22 mouse cellular contexts compared by ENCODE assay signal in genomic region chrX:106987779-106988178, GRCm38 (mm10).
DNase-seq lines count a peak whose midpoint lies in the region; ATAC-seq and TF ChIP-seq lines count a peak whose summit lies in the region.
"Had no signal": no experiment of that assay in that cellular context is flagged by ENCODE, and none has a peak within 500 bp of the region (broad histone marks: within the 10 kb centered on the region; RNA-seq: fewer than 3 reads in every experiment).

No protein-coding gene starts in this region.

- no peaks in the 10 kb centered on the region for H3K36me3 ChIP-seq in hindbrain, embryonic 11.5 days (ENCODE audit: control insufficient read depth, insufficient read depth, low read length)
- H3K36me3 ChIP-seq in hindbrain, embryonic 12.5 days = no peaks in the 10 kb centered on the region
- no peaks in the 10 kb centered on the region for H3K36me3 ChIP-seq in heart, adult 2 months (ENCODE audit: control insufficient read depth, insufficient read depth, low read length)
- H3K36me3 ChIP-seq: embryonic facial prominence, embryonic 15.5 days; limb, embryonic 10.5 days; liver, embryonic 15.5 days had no signal

- TF ChIP-seq POLR2A in heart, adult 2 months (IDR thresholded peaks at IDR 0.05; ENCODE audit: insufficient read depth, low read depth, low read length) = no peak

- intact Hi-C loops in heart, adult 2 months (cut with DNase I) = loop anchor here (10.0 kb wide), 1 partner anchor 177 kb away; no protein-coding TSS in a partner anchor

- TF ChIP-seq CTCF in heart, adult 2 months (IDR thresholded peaks at IDR 0.05) = no peak

- H3K79me2 ChIP-seq in heart, adult 2 months (replicated peaks; ENCODE audit: control insufficient read depth, insufficient read depth, low read length) = no peaks in the 10 kb centered on the region

- peak; percentile 20 for DNase-seq in hindbrain, embryonic 11.5 days (ENCODE audit: low spot score)
- DNase-seq in ES-CJ7 (ENCODE audit: low read depth, low spot score) (peak; percentile 88), R1 (ENCODE audit: low read depth, low spot score) (peak; percentile 94)
- peak; percentile 25 for DNase-seq in thymus, postnatal 25 days
- DNase-seq in heart, adult 2 months = no peak
- no peak for DNase-seq in kidney, postnatal 25 days
- DNase-seq: adrenal gland, adult 2 months; cerebellum, adult 18-20 months; cerebellum, postnatal 14 days; gastrocnemius, postnatal 36 days; kidney, adult 18-20 months; liver; right cerebral cortex, postnatal 14 days had no signal

- H3K27me3 ChIP-seq in hindbrain, embryonic 11.5 days (ENCODE audit: control insufficient read depth, insufficient read depth, low read length) = no peaks in the 10 kb centered on the region
- H3K27me3 ChIP-seq in hindbrain, embryonic 12.5 days = no peaks in the 10 kb centered on the region
- H3K27me3 ChIP-seq in heart, adult 2 months (ENCODE audit: control insufficient read depth, insufficient read depth, low read length) = no peaks in the 10 kb centered on the region
- H3K27me3 ChIP-seq: embryonic facial prominence, embryonic 15.5 days; liver, embryonic 15.5 days had no signal

- ATAC-seq in hindbrain, embryonic 11.5 days (ENCODE audit: low FRiP score) = no peak
- ATAC-seq in hindbrain, embryonic 12.5 days (ENCODE audit: low FRiP score) = no peak
- ATAC-seq: inflammation-experienced regulatory T-cells, adult 6 months had no signal

- no peak for TF ChIP-seq EP300 in heart, adult 2 months (IDR thresholded peaks at IDR 0.05; ENCODE audit: insufficient read depth, low read depth, low read length)

- H3K4me1 ChIP-seq in hindbrain, embryonic 11.5 days (replicated peaks; ENCODE audit: control insufficient read depth, insufficient read depth, low read length) = no peaks in the 10 kb centered on the region
- H3K4me1 ChIP-seq in hindbrain, embryonic 12.5 days = no peaks in the 10 kb centered on the region
- H3K4me1 ChIP-seq in heart, adult 2 months (ENCODE audit: control insufficient read depth, insufficient read depth, low read length) = no peaks in the 10 kb centered on the region
- H3K4me1 ChIP-seq: embryonic facial prominence, embryonic 15.5 days; limb, embryonic 10.5 days; liver, embryonic 15.5 days had no signal

- no peaks in the 10 kb centered on the region for H3K9me3 ChIP-seq in hindbrain, embryonic 11.5 days (ENCODE audit: control insufficient read depth, low read length)
- H3K9me3 ChIP-seq in hindbrain, embryonic 12.5 days (replicated peaks) = no peaks in the 10 kb centered on the region
- H3K9me3 ChIP-seq: embryonic facial prominence, embryonic 15.5 days; limb, embryonic 10.5 days; liver, embryonic 15.5 days had no signal

- H3K4me3 ChIP-seq in hindbrain, embryonic 11.5 days (ENCODE audit: low read depth, low read length) = no peak overlapping the region
- H3K4me3 ChIP-seq in hindbrain, embryonic 12.5 days = no peak overlapping the region
- H3K4me3 ChIP-seq in heart, adult 2 months = no peak overlapping the region
- H3K4me3 ChIP-seq: embryonic facial prominence, embryonic 15.5 days; limb, embryonic 10.5 days; liver, embryonic 15.5 days had no signal

- H3K9ac ChIP-seq in hindbrain, embryonic 11.5 days (ENCODE audit: low read depth, low read length) = no peak overlapping the region
- no peak overlapping the region for H3K9ac ChIP-seq in hindbrain, embryonic 12.5 days
- H3K9ac ChIP-seq in heart, adult 2 months (ENCODE audit: low read depth, low read length) = no peak overlapping the region
- H3K9ac ChIP-seq: embryonic facial prominence, embryonic 15.5 days; hindbrain, embryonic 14.5 days; liver, embryonic 15.5 days had no signal

- no peak overlapping the region for H3K27ac ChIP-seq in hindbrain, embryonic 11.5 days (ENCODE audit: low read depth, low read length)
- H3K27ac ChIP-seq in hindbrain, embryonic 12.5 days = no peak overlapping the region
- H3K27ac ChIP-seq in heart, adult 2 months = no peak overlapping the region
- H3K27ac ChIP-seq: embryonic facial prominence, embryonic 15.5 days; hindbrain, embryonic 14.5 days; kidney, postnatal 0 days; limb, embryonic 10.5 days; liver, embryonic 15.5 days; macrophage; stomach, postnatal 0 days had no signal

- 26% methylated on average over 4 of the region's 4 CpGs for WGBS in hindbrain, embryonic 11.5 days
- 18% methylated on average over 4 of the region's 4 CpGs for WGBS in hindbrain, embryonic 12.5 days
- WGBS in heart, adult 2 months = 67% methylated on average over 4 of the region's 4 CpGs

- H3K4me2 ChIP-seq in hindbrain, embryonic 11.5 days (replicated peaks; ENCODE audit: low read depth, low read length) = no peak overlapping the region
- H3K4me2 ChIP-seq in hindbrain, embryonic 12.5 days (replicated peaks) = no peak overlapping the region
- H3K4me2 ChIP-seq: embryonic facial prominence, embryonic 15.5 days; hindbrain, embryonic 14.5 days; liver, embryonic 15.5 days had no signal

Comparison
In these comparisons a context has a peak if more than half of its experiments do, and no peak if none do; other contexts are left out.
1. DNase-seq: peak in hindbrain, embryonic 11.5 days (single experiment), ES-CJ7 (single experiment), R1 (single experiment) and thymus, postnatal 25 days (single experiment); none in heart, adult 2 months (0 of 2) and kidney, postnatal 25 days (0 of 2).